13 mouse cellular contexts compared by ENCODE assay signal in genomic region chr3:130936336-130936735, GRCm38 (mm10).
A peak's percentile ranks its signal among the peaks of the same experiment; 100 is the strongest.
DNase-seq lines count a peak whose midpoint lies in the region; ATAC-seq and TF ChIP-seq lines count a peak whose summit lies in the region.
"Had no signal": no experiment of that assay in that cellular context is flagged by ENCODE, and none has a peak within 500 bp of the region (broad histone marks: within the 10 kb centered on the region; RNA-seq: fewer than 3 reads in every experiment).

No protein-coding gene starts in this region.

- 29% methylated on average over 7 of the region's 7 CpGs for WGBS in heart, postnatal 0 days
- WGBS in heart, adult 2 months: 56% methylated on average over 7 of the region's 7 CpGs
- WGBS in embryonic facial prominence, embryonic 14.5 days: 33% methylated on average over 7 of the region's 7 CpGs

- TF ChIP-seq POLR2A in heart, adult 2 months (IDR thresholded peaks at IDR 0.05; ENCODE audit: insufficient read depth, low read depth, low read length): no peak

- ATAC-seq in CD4-positive, CD25-positive, alpha-beta regulatory T cell, adult 4 months: no peak
- ATAC-seq in heart, postnatal 0 days (ENCODE audit: insufficient read depth, low read depth): no peak
- ATAC-seq in embryonic facial prominence, embryonic 14.5 days (ENCODE audit: low read depth): peak; percentile 55

- 0 out of 2 replicates have a peak, but pooled peaks cover 3% of the 10 kb centered on the region for H3K4me1 ChIP-seq in heart, postnatal 0 days (ENCODE audit: control insufficient read depth, insufficient read depth)
- H3K4me1 ChIP-seq in heart, adult 2 months (ENCODE audit: control insufficient read depth, insufficient read depth, low read length): no peaks in the 10 kb centered on the region
- H3K4me1 ChIP-seq in embryonic facial prominence, embryonic 14.5 days (ENCODE audit: control insufficient read depth, insufficient read depth, low read length): peaks cover 13% of the 10 kb centered on the region

- TF ChIP-seq EP300 in heart, postnatal 0 days (IDR thresholded peaks at IDR 0.05; ENCODE audit: low read depth): no peak
- TF ChIP-seq EP300 in heart, adult 2 months (IDR thresholded peaks at IDR 0.05; ENCODE audit: insufficient read depth, low read depth, low read length): no peak

- H3K4me3 ChIP-seq in heart, postnatal 0 days (ENCODE audit: low read depth, low read length): no peak overlapping the region
- H3K4me3 ChIP-seq in heart, adult 2 months: no peak overlapping the region
- no peak overlapping the region for H3K4me3 ChIP-seq in embryonic facial prominence, embryonic 14.5 days (ENCODE audit: low read depth, low read length)
- H3K4me3 ChIP-seq: hindbrain, embryonic 12.5 days; left cerebral cortex, adult 2 months had no signal

- no peaks in the 10 kb centered on the region for H3K79me2 ChIP-seq in heart, adult 2 months (replicated peaks; ENCODE audit: control insufficient read depth, insufficient read depth, low read length)

- H3K9ac ChIP-seq in heart, postnatal 0 days (replicated peaks; ENCODE audit: low read depth, low read length): no peak overlapping the region
- H3K9ac ChIP-seq in heart, adult 2 months (ENCODE audit: low read depth, low read length): no peak overlapping the region
- H3K9ac ChIP-seq in embryonic facial prominence, embryonic 14.5 days (ENCODE audit: low read depth, low read length): no peak overlapping the region
- H3K9ac ChIP-seq: hindbrain, embryonic 12.5 days had no signal

- H3K27me3 ChIP-seq in heart, postnatal 0 days (ENCODE audit: control insufficient read depth, insufficient read depth, low read length): no peaks in the 10 kb centered on the region
- H3K27me3 ChIP-seq in heart, adult 2 months (ENCODE audit: control insufficient read depth, insufficient read depth, low read length): no peaks in the 10 kb centered on the region
- no peaks in the 10 kb centered on the region for H3K27me3 ChIP-seq in embryonic facial prominence, embryonic 14.5 days (replicated peaks; ENCODE audit: control insufficient read depth, insufficient read depth, low read length)
- H3K27me3 ChIP-seq: hindbrain, embryonic 12.5 days had no signal

- H3K27ac ChIP-seq in heart, postnatal 0 days (ENCODE audit: low read depth): peak overlapping the region; percentile 12; the same call in 1 of the 2 replicates
- no peak overlapping the region for H3K27ac ChIP-seq in heart, adult 2 months
- H3K27ac ChIP-seq in embryonic facial prominence, embryonic 14.5 days (replicated peaks; ENCODE audit: low read depth, low read length): no peak overlapping the region
- H3K27ac ChIP-seq: hindbrain, embryonic 12.5 days; left cerebral cortex, adult 2 months had no signal

- no peaks in the 10 kb centered on the region for H3K9me3 ChIP-seq in heart, postnatal 0 days (replicated peaks; ENCODE audit: control insufficient read depth, low read length)
- H3K9me3 ChIP-seq in embryonic facial prominence, embryonic 14.5 days (ENCODE audit: control insufficient read depth, low read length): no peaks in the 10 kb centered on the region
- H3K9me3 ChIP-seq: hindbrain, embryonic 12.5 days had no signal

- intact Hi-C loops in heart, adult 2 months (cut with DNase I): no loop called here

- peak; percentile 36 for DNase-seq in CD4-positive, CD25-positive, alpha-beta regulatory T cell, adult 2 months (ENCODE audit: low read depth, low spot score)
- no peak for DNase-seq in heart, postnatal 0 days (ENCODE audit: low spot score)
- no peak for DNase-seq in heart, adult 2 months
- DNase-seq in embryonic facial prominence, embryonic 14.5 days (ENCODE audit: low spot score): peak; percentile 71
- DNase-seq in thymus, postnatal 0 days (ENCODE audit: low spot score): peak; percentile 89
- no peak for DNase-seq in retina, embryonic 14.5 days (ENCODE audit: low spot score)
- DNase-seq in urinary bladder, adult 18-20 months (ENCODE audit: low spot score in 2 of 2): no peak
- DNase-seq: cerebellum, adult 8-10 months; kidney, adult 18-20 months; right cerebral cortex, adult 18-20 months had no signal

- H3K36me3 ChIP-seq in heart, postnatal 0 days (replicated peaks; ENCODE audit: control insufficient read depth, insufficient read depth, low read length): no peaks in the 10 kb centered on the region
- no peaks in the 10 kb centered on the region for H3K36me3 ChIP-seq in heart, adult 2 months (ENCODE audit: control insufficient read depth, insufficient read depth, low read length)
- no peaks in the 10 kb centered on the region for H3K36me3 ChIP-seq in embryonic facial prominence, embryonic 14.5 days (ENCODE audit: control insufficient read depth, insufficient read depth, low read length)
- H3K36me3 ChIP-seq: hindbrain, embryonic 12.5 days had no signal

- TF ChIP-seq CTCF in heart, postnatal 0 days (IDR thresholded peaks at IDR 0.05; ENCODE audit: low read depth): no peak
- no peak for TF ChIP-seq CTCF in heart, adult 2 months (IDR thresholded peaks at IDR 0.05)

- H3K4me2 ChIP-seq in heart, postnatal 0 days (ENCODE audit: low read depth, low read length): no peak overlapping the region; the same call in 1 of the 2 replicates
- H3K4me2 ChIP-seq in embryonic facial prominence, embryonic 14.5 days (ENCODE audit: low read depth, low read length): no peak overlapping the region
- H3K4me2 ChIP-seq: hindbrain, embryonic 12.5 days had no signal

Comparison
In these comparisons a context has a peak if more than half of its experiments do, and no peak if none do; other contexts are left out.
1. DNase-seq: peak in CD4-positive, CD25-positive, alpha-beta regulatory T cell, adult 2 months (single experiment), embryonic facial prominence, embryonic 14.5 days (single experiment) and thymus, postnatal 0 days (single experiment); none in heart, postnatal 0 days (single experiment), heart, adult 2 months (0 of 2), retina, embryonic 14.5 days (single experiment) and urinary bladder, adult 18-20 months (0 of 2).